Mouse (Mus musculus) heart, adult 2 months (tissue): ENCODE data around the gene Bpi.

Source experiments
- CTCF ChIP-seq: fragments of 200-600 bp; IDR thresholded peaks from 2 replicates; pipeline ENCODE4 v1.8.1; 2022; ENCODE audit warnings: antibody characterized with exemption, mild to moderate bottlenecking, moderate library complexity
- EP300 ChIP-seq: fragments of 200-500 bp; IDR thresholded peaks from 2 replicates; pipeline ENCODE4 v1.6.1; 2011; ENCODE audit warnings: low read depth, low read length, control low read depth; ENCODE audit not compliant: insufficient read depth

DNA sequence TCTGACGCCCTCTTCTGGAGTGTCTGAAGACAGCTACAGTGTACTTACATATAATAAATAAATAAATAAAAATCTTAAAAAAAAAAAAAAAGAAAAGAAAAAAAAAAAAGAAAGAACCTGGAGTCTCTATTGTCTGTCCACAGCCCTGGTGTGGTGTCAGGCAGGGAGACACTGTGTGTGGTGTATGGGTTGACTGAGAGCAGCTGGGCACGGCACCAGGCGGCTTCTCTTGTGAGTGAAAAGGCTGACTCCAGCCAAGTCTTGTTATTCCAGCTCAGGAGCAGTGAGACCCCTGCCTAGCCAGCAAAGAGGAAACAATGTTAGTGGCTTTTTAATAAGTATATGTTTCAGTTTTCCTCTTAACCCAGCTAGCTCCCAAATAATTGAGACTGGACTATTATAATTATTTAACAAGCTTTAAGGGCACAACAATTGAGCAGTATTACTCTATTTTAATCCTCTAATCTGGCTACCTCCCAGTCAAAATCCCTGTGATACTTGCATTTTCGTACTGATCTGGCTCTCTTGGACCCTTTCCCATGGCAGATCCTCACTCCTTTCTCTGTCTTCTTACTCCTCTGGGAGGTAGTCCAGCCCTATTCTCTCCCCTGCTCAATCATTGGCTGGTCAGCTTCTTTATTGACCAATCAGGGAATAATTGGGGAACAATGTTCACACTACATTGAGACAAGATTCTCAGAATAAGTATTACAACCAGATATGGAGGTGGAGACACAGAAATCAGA, 12.6 kb upstream of the Bpi start:
- TF ChIP-seq CTCF (no peak), EP300 (no peak)
